Mouse (Mus musculus): ENCODE measurements around the gene Rora. TPM values are rescaled to one million over a fixed set of nuclear protein-coding genes. Genes with fewer than 3 reads are reported as not detected.
A peak's percentile ranks its signal among the peaks of the same experiment; 100 is the strongest.

The Rora gene
- polyA plus RNA-seq, 1 experiment: 4.5 TPM

DNA sequence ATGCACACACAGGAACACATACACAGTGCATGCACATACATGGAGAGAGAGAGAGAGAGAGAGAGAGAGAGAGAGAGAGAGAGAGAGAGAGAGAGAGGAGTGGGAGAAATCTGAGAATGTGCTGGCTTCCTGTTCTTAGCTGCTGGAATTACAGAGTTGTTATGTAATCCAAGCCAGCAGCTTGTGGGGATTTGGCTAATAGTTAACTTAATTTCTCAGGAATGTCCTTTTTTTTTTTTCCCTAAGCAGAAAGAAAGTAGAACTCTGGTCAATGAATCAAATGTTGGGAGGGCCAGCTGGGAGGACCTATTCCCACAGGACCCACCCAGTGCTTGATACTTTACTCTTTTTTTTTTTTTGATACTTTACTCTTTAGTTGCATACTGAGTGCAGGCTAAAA is 527.8 kb downstream of the Rora start:
- peak overlapping the region; percentile 8; the same call in 1 of the 2 replicates for H3K27ac ChIP-seq (ENCODE audit: insufficient read depth, low read depth, low read length)
- no peaks in the 10 kb centered on the region for H3K36me3 ChIP-seq (ENCODE audit: control insufficient read depth, insufficient read depth, low read length)
- peaks cover 2% of the 10 kb centered on the region; the same call in 1 of the 2 replicates for H3K4me1 ChIP-seq (ENCODE audit: control insufficient read depth, insufficient read depth, insufficient read length, low read length)
- H3K4me3 ChIP-seq (ENCODE audit: low read depth, low read length): no peak overlapping the region
- H3K27me3 ChIP-seq (ENCODE audit: control insufficient read depth, insufficient read depth, low read length): no peaks in the 10 kb centered on the region
- no peak for TF ChIP-seq CTCF (IDR thresholded peaks at IDR 0.05; ENCODE audit: extremely low read depth, insufficient read length, insufficient replicate concordance, low read depth, low read length)
- no peak for TF ChIP-seq POLR2A (IDR thresholded peaks at IDR 0.05; ENCODE audit: low read depth, low read length)

DNA sequence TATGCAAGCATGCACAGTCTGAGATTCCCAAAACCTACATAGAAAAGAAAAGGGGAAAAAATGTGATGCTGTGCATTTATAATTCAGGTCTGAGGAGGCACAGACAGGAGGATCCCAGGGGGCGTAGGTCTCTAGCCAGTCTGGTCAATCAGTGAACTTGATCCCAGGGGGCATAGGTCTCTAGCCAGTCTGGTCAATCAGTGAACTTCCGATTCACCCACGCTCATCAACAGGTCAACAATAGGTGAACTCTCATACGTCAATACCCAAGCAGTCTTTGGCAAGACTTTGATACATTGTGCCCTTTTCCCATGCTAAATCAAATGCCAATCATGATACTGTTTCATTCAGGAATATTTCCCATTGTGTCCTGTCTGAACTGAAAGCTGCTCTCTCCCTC is 530.3 kb downstream of the Rora start:
- Histone ChIP-seq H3K27me3 (ENCODE audit: control insufficient read depth, insufficient read depth, low read length) (no peaks in the 10 kb centered on the region), H3K36me3 (ENCODE audit: control insufficient read depth, insufficient read depth, low read length) (no peaks in the 10 kb centered on the region), H3K27ac (ENCODE audit: insufficient read depth, low read depth, low read length) (no peak overlapping the region), H3K4me1 (ENCODE audit: control insufficient read depth, insufficient read depth, insufficient read length, low read length) (peaks cover 2% of the 10 kb centered on the region; the same call in 1 of the 2 replicates), H3K4me3 (ENCODE audit: low read depth, low read length) (no peak overlapping the region)
- no peak for TF ChIP-seq CTCF (IDR thresholded peaks at IDR 0.05; ENCODE audit: extremely low read depth, insufficient read length, insufficient replicate concordance, low read depth, low read length)
- TF ChIP-seq POLR2A (IDR thresholded peaks at IDR 0.05; ENCODE audit: low read depth, low read length): no peak
- whole genome bisulfite sequencing: 65% methylated on average over 4 of the region's 4 CpGs

- Histone ChIP-seq H3K36me3 (ENCODE audit: control insufficient read depth, insufficient read depth, low read length) (no peaks in the 10 kb centered on the region), H3K27me3 (ENCODE audit: control insufficient read depth, insufficient read depth, low read length) (no peaks in the 10 kb centered on the region), H3K27ac (ENCODE audit: insufficient read depth, low read depth, low read length) (no peak overlapping the region), H3K4me3 (ENCODE audit: low read depth, low read length) (no peak overlapping the region), H3K4me1 (ENCODE audit: control insufficient read depth, insufficient read depth, insufficient read length, low read length) (no peaks in the 10 kb centered on the region)
- 43% methylated on average over 1 of the region's 1 CpGs for WGBS
- TF ChIP-seq POLR2A (IDR thresholded peaks at IDR 0.05; ENCODE audit: low read depth, low read length) (no peak), CTCF (IDR thresholded peaks at IDR 0.05; ENCODE audit: extremely low read depth, insufficient read length, insufficient replicate concordance, low read depth, low read length) (no peak)
Observed at GRCm38 (mm10) chr9:69190726-69191125, 537.1 kb downstream of the Rora start.

GRCm38 (mm10) chr9:69192446-69192845 is 538.9 kb downstream of the Rora start:
- Histone ChIP-seq H3K27ac (ENCODE audit: insufficient read depth, low read depth, low read length) (no peak overlapping the region), H3K27me3 (ENCODE audit: control insufficient read depth, insufficient read depth, low read length) (no peaks in the 10 kb centered on the region), H3K4me1 (ENCODE audit: control insufficient read depth, insufficient read depth, insufficient read length, low read length) (no peaks in the 10 kb centered on the region), H3K36me3 (ENCODE audit: control insufficient read depth, insufficient read depth, low read length) (no peaks in the 10 kb centered on the region), H3K4me3 (ENCODE audit: low read depth, low read length) (no peak overlapping the region)
- WGBS: 79% methylated on average over 8 of the region's 8 CpGs
- no peak for TF ChIP-seq POLR2A (IDR thresholded peaks at IDR 0.05; ENCODE audit: low read depth, low read length)
- no peak for TF ChIP-seq CTCF (IDR thresholded peaks at IDR 0.05; ENCODE audit: extremely low read depth, insufficient read length, insufficient replicate concordance, low read depth, low read length)

DNA sequence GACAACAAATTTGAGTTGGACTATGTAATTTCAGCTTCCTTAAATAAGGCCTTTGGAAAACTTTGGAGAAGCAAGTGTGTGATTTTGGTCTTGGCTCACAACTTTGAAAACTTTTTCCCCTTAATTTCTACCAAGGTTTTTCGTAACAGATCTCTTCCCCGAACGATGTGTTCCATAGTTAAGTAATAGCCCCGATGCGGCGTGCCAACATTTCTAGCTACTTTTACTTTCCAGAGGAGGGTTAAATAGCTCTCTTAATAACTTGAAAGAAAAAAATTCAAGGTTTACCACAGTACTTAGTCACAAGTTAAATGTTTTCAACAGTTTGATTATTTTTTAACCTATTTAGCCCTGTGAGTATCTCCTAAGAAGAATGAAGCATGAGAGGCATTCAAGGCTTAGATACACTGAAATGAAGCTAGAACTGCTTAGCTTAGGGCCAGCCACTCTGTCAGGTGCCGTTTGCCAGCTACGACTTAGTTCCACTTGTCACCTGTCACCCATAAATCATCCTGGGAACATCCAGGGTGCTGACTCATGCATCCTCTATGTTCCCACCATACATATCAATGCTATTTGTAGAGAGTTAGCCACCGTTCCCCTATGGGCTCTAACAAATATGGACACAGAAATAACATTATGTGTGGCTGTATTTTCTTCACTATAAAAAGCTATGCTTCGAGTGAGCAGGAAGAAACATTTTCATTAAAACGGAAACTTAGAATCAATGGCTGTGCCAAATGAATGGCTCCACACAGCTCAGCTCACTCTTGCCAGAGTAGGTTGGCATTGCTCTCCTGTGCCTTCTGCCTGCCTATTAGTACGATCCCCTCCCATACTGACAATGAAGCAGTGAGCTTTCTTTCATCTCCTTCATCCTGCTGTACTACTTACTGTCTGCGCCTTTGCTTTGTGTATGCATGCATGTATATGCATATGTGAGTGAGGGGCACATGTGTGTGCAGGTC is 541.3 kb downstream of the Rora start:
- Histone ChIP-seq H3K36me3 (ENCODE audit: control insufficient read depth, insufficient read depth, low read length) (no peaks in the 10 kb centered on the region), H3K4me3 (ENCODE audit: low read depth, low read length) (no peak overlapping the region), H3K4me1 (ENCODE audit: control insufficient read depth, insufficient read depth, insufficient read length, low read length) (no peaks in the 10 kb centered on the region), H3K27me3 (ENCODE audit: control insufficient read depth, insufficient read depth, low read length) (no peaks in the 10 kb centered on the region), H3K27ac (ENCODE audit: insufficient read depth, low read depth, low read length) (no peak overlapping the region)
- TF ChIP-seq CTCF (IDR thresholded peaks at IDR 0.05; ENCODE audit: extremely low read depth, insufficient read length, insufficient replicate concordance, low read depth, low read length): no peak
- no peak for TF ChIP-seq POLR2A (IDR thresholded peaks at IDR 0.05; ENCODE audit: low read depth, low read length)
- 64% methylated on average over 13 of the region's 13 CpGs for WGBS

DNA sequence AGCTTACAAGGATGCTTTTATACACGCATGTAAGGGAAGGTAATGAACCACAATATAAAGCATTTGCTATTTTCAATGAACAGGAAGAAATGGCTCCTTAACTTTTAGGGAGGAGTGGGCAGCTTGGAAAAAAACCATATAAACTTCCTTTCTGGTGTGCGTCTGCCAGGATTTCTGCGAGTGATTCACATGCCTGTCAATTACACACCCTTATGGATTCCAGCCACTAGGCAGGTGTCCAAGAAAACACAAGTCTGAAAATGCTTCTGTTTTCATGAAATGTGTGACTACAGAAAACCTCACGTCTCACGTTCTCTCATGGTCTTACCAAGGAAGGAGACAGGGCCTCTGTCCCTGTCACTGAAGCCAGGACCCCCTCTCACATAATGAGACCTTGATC is 560.2 kb downstream of the Rora start:
- Histone ChIP-seq H3K4me3 (ENCODE audit: low read depth, low read length) (no peak overlapping the region), H3K27ac (ENCODE audit: insufficient read depth, low read depth, low read length) (no peak overlapping the region), H3K4me1 (ENCODE audit: control insufficient read depth, insufficient read depth, insufficient read length, low read length) (no peaks in the 10 kb centered on the region), H3K27me3 (ENCODE audit: control insufficient read depth, insufficient read depth, low read length) (no peaks in the 10 kb centered on the region), H3K36me3 (ENCODE audit: control insufficient read depth, insufficient read depth, low read length) (no peaks in the 10 kb centered on the region)
- WGBS: 74% methylated on average over 5 of the region's 5 CpGs
- TF ChIP-seq POLR2A (IDR thresholded peaks at IDR 0.05; ENCODE audit: low read depth, low read length) (no peak), CTCF (IDR thresholded peaks at IDR 0.05; ENCODE audit: extremely low read depth, insufficient read length, insufficient replicate concordance, low read depth, low read length) (no peak)

DNA sequence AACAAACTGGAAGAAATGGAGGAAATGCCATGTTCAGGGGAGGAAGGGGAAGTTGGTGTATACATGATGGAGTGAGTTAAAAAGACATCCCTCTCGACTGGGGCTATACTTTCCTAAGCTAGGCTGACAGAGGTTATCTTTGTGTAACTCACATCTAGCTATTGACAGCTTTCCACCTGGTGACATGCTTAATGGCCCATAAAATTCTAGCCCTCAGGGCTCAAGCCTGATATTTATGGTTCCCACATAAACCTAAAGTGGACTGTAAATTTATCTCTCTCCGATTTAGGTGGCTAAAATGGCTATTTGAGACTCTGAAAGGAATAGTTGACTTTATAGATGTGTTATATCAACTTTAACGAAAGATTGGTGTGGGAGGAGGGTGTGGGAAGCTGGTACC is 571.3 kb downstream of the Rora start:
- no peaks in the 10 kb centered on the region for H3K27me3 ChIP-seq (ENCODE audit: control insufficient read depth, insufficient read depth, low read length)
- no peak overlapping the region for H3K4me3 ChIP-seq (ENCODE audit: low read depth, low read length)
- 40% methylated on average over 3 of the region's 3 CpGs for whole genome bisulfite sequencing
- H3K36me3 ChIP-seq (ENCODE audit: control insufficient read depth, insufficient read depth, low read length): no peaks in the 10 kb centered on the region
- H3K27ac ChIP-seq (ENCODE audit: insufficient read depth, low read depth, low read length): no peak overlapping the region
- TF ChIP-seq CTCF (IDR thresholded peaks at IDR 0.05; ENCODE audit: extremely low read depth, insufficient read length, insufficient replicate concordance, low read depth, low read length) (no peak), POLR2A (IDR thresholded peaks at IDR 0.05; ENCODE audit: low read depth, low read length) (no peak)
- no peaks in the 10 kb centered on the region for H3K4me1 ChIP-seq (ENCODE audit: control insufficient read depth, insufficient read depth, insufficient read length, low read length)
